Mouse (Mus musculus): Measurements from ENCODE around the gene Ptf1a.

GRCm38 (mm10) chr2:19430746-19431145 is 14.7 kb upstream of the Ptf1a start:
- TF ChIP-seq CTCF (IDR thresholded peaks at IDR 0.05; ENCODE audit: borderline replicate concordance, extremely low read depth, insufficient read depth, insufficient read length): no peak
- TF ChIP-seq POLR2A (IDR thresholded peaks at IDR 0.05; ENCODE audit: borderline replicate concordance, extremely low read depth, insufficient read depth, insufficient read length, poor library complexity, severe bottlenecking): no peak

Data from brain, embryonic 14.5 days (tissue).